Mouse (Mus musculus) frontal cortex, postnatal 25 days (tissue): ENCODE results near the gene Serf2.

Source experiments
- DNase-seq, 2 experiments: peaks; one replicate each; pipeline ENCODE4 v3.0.0; 2022; ENCODE audit warnings: low spot score in 2 of 2

Gene Serf2

DNA sequence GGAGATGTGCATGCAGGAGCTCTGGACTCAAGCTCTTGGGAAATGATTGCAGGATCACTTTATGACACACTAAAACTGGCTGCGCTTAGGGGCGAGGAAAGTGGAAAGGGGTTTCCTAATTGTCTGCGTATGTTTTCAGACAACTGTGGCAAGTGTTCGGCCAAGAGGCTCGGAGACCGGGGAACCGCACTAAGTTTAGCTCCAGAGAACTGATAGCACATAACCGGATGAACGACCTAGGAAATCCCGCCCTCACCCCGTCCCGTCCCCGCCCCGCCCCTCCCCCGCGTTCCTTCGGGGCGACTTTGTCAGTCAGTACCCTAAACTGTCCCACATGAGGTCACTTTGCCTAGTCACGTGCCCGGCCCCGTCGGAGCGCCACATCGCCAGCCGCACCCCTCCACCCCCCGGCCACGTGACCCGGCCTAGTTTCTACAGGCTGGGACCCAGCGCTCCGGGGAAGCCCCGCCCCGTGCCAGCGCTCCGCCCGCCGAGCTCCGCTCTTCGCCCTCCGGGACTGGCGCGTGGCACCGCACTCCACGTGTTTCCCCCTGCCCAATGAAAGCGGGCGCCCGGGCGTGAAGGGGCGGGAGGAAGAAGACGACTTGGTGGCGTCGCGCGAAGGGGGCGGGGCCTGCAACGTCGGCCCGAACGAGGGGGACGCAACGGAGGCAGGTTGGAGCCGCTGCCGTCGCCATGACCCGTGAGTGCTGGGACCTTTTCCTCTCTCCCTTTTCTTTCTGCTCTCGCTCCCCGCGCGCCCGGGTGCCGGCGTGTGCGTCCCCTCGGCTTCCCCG, at the start of gene Serf2:
TSS of gene Serf2 (plus strand) at position 457 of the 797 bp plus-strand sequence.
- peak; percentile 94 to 97 for DNase-seq

DNA sequence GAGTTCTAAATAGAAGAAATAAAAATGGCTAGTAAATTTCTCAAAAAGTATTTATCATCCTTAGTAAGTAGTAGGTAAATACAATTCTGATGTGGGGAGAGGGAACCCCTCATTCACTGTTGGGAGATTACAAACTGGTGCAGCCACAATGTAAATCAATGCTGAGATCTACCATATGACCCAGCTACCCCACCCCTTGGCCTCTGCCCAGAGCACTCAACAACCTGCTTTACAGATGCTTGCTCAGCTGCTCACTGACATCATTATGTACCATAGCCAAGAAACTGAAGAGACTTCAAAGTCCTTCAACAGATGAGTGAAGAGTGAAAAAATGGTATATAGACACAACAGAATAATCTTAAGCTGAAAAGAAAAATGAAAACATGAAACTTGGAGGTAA, 45.7 kb upstream of the Serf2 start:
- no peak for DNase-seq

DNA sequence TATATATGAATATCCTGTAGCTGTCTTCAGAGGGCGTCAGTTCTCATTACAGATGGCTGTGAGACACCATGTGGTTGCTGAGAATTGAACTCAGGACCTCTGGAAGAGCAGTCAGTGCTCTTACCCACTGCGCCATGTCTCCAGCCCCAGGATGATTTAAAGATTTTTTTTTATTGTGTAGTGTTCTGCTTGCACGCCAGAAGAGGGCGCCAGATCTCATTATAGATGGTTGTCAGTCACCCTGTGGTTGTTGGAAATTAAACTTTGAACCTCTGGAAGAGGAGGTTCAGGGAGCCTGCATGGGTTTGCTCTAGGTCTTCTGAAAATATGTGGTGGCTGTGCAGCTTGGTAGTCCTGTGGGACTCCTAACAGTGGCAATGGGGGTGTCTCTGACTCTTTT, 40.8 kb upstream of the Serf2 start:
- no peak for DNase-seq

DNA sequence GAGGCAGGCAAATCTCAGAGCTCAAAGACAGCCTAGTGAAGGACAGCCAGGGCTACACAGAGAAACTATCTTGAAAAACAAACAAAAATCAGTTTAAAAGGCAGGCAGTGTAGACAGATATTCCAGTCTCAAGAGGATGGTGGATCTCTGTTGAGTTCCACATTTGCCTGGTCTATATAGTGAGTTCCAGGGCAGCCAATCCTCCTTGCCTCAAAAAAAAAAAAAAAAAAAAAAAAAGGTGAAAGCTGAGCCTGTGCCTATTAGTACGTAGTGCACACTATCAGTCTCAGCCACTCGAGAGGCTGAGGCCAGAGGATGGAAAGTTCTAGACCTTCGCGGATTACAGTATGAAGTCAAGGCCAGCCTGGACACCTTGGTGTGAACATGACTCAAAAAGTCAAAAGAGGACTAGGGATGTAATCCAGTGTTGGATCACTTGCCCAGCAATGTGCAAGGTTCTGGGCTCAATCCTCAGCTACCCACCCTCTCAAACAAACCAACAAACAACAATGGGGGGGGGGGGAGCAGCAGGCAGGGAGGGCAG, 36.1 kb upstream of the Serf2 start:
- no peak for DNase-seq

DNA sequence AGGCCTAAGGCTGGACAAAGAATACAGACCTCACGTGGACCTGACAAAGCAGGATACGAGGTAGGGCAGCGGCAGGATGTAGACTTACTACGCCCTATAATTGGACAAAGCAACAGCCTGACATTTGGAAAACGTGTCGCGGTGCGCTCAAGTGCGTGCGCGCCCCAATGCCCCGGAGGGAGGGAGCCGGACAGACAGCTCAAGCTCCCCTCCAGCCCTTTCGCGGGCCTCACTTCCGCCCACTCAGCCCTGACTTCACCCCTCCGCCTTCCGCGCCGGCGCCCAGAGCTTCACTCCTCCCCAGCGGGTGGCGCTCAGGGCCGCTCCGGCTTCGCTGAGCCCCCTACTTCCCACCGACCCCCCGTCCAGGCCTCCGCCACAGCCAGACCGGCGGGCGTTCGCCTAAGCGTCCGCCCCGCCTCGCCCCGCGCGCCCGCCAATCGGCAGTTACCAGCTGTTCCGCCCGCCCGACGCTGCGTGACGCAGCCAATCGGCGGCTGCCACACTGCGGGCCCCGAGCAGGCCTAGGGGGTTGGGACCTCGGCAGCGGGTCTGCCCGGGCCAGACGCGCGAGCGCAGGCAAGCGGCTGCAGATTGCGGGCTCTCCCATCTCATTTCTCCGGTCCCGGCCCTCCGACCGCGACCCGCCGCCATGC, 35.5 kb upstream of the Serf2 start, which contains the start of the genes Pdia3 and Catsper2:
TSS of gene Pdia3 (plus strand) at position 389 of the 656 bp plus-strand sequence.
TSS of gene Catsper2 (minus strand) at position 406 of the 656 bp plus-strand sequence.
- peak; percentile 79 to 86 for DNase-seq

DNA sequence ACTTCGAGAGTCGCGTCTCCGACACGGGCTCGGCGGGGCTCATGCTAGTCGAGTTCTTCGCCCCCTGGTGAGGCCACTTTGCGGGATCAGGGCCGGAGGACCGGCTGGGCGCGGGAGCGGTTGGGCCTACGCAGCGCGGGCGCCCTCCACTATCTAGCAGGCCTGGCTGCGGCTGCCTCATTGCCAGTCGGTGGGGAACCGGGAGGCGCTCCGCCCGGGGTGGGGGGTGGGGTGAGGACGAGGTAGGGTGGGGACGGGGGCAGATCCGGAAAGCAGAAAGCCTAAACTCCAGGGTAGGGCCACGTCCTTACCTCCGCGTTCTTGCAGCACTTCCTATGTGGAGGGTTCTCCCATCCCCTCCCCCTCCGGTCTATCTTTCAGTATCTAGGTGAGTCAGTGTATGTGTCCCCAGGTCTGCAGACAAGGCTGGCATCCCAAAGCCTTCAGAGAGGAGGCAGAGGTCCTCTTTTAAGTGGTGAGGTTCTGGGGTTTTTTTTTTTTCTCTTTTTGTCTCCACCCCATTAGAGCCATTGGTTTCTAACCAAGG, 34.8 kb upstream of the Serf2 start:
- no peak for DNase-seq

DNA sequence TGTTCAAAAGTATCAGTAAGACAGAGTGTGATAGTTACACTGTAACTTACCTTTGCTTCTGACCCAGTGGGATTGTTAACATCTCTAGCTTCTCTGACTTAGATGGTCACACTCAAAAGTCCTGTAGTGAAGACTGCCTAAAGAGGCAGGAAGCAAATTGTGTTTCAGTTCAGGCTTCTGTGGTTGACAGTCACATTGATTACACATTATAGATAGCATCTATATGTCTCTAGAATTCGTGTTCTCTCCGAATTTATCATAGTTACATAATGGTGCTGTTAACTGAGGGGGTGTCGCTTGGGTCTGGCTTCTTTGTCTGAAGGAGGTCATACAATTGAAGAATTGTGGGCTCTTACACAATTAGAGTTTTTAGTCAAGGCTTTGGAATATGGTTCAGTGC, 33.9 kb upstream of the Serf2 start:
- DNase-seq = no peak

DNA sequence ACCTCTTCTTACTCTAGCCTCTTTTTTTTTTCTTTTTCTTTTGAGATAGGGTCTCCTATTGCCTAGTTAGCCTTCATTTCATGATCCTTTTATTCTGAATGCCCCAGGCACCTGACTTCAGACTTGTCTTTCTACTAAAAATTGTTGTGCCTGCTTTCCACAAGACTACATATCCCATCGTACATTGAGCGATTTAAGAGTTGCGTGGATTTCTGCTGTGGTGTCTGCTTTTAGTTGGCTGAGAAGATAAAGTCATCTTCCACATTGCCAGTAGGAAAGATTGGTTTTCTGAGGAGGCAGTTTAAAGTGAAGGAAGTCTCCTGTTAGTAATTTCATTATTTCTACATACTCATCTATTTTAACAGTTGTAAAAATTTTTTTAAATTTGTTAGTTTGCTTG, 33.4 kb upstream of the Serf2 start:
- no peak for DNase-seq

DNA sequence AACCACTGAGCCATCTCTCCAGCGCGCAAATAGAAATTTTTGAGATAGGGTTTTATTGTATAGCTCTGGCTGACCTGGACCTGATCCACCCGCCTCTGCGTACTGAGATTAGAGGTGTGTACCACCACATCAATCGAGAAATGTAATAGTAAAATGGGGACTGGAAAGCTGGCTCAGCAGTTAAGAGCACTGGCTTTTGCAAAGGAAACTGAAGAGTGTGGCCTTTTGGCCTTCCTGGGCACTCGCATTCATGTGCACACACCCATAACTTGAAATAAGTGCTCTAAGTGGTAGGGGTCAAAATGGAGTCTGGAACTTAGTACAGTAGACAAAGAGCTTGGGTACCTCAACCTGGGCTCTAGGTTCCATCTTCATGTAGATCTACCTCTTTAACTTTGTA, 32.6 kb upstream of the Serf2 start:
- no peak for DNase-seq

DNA sequence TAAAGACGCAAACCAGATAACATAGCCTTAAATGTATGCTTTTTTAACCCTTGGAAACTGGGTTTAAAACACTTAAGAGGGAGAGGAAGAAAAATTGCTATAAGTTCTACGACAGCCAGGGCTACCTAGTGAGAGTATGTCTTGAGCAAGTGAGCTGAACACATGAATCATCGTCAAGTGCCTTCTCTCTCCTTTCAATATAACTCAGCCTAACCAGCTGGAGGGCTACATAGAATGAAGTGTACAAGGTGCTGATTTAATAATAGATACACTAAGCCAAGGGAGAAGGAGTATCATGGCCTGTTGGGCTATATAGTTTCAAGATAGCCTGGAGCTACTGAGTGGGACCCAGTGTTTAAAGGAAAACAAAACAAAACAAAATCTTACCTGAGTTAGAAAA, 30.5 kb upstream of the Serf2 start:
- no peak for DNase-seq

DNA sequence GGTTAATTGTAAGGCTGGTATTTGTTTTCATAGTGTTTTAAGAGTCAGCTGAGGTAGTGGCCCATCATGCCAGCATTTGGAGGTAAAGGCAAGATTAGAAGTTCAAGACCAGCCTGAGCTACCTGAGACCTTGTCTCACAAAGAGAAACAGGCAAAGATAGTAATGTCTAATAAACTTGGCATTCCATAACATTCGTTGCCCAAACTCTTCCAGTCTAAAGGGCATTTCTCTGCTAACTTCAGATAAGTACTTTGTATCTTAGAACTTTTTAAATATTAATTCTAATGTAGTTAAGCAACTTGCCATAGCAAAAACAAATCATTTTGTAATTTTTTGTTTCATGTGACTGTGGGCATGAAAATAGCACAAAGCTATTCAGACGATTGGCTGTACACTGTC, 25.8 kb upstream of the Serf2 start:
- no peak for DNase-seq

DNA sequence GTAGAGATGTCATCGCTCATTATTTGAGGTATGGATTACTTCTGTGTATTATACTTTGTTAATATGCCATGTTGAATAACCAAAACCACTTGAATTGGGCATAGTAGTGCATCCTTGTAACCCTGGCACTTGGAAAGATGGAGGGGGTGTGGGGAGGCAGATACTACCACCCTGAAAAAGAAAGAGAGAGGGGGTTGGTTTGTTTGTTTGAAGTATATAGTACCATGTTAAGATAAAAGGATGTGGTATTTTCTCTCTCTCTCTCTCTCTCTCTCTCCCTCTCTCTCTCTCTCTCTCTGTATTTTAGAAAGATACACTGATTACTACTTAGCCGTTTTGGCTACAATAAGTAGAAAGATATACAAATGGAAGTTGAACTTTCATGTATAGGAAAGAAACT, 23.1 kb upstream of the Serf2 start:
- DNase-seq = no peak

DNA sequence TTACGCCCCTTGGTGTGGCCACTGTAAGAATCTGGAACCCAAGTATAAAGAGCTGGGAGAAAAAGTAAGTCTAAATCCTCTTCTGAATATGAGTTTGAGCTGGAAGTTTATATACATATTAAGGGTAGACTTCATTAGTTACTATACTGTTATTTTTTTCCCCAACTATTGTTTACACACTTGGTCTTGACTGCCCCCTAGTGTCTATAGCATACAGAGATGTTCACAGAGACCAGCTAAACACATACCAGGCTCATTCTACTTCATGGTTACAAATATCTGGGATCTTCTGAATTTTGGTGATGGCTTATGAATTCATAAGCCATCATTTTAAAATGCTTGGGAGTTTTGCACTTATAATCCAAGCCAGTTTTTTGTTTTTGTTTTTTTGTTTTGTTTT, 14.1 kb upstream of the Serf2 start:
- no peak for DNase-seq

DNA sequence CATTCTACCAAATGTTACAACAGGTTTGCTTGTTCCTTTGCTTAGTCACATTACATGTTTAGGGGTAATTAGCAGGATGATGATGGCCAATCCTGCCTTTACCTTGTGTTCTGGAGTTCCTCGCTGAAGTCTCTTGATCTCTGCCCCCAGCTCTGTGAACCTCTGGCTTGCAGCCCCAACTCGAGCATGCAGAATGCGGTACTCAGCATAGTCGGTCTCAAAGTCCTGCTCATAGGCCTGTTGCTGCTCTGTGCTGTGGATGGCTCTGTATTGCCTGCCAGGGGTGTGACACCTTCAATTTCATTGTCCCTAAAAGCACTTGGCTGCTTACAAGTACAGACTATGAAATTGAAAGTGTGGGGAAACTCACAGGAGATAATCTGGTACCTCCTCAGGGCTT, 9.2 kb upstream of the Serf2 start:
- DNase-seq = no peak

DNA sequence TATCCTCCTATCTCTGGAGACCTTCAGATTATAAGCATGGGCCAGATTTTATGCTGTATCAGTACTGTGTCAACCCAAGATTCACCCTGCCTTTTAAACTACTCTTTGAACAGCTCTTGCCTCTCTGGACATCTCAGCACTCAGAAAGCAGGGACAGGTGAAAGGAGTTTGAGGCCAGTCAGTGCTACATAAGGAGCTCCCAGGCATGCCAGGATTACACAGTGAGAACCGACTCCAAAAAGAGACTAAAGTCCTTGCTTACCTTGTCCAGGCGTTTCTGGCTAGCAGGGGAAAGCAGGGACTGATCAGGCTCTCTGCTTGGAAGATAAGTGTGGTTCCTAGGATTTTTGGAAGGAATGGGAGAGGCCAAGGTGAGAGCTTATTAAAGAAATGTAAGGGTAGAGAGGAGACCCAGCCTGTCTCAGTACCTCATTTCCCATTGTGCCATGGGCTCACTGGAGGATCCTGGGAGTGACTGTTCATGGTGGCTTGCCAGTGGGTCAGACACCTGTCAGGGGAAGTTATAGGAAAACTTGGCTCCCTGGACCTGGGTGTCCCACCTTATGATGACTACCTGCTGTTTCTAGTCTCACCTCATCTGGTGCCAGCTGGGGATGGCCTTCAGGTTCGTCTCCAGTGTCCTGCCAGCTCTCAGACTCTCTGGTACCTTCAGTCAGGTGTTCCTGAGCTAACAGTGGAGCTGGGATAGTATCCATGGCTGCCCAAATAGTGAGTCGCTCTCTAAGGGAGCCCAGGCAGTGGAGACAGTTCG, 8.0 kb upstream of the Serf2 start:
- no peak for DNase-seq

DNA sequence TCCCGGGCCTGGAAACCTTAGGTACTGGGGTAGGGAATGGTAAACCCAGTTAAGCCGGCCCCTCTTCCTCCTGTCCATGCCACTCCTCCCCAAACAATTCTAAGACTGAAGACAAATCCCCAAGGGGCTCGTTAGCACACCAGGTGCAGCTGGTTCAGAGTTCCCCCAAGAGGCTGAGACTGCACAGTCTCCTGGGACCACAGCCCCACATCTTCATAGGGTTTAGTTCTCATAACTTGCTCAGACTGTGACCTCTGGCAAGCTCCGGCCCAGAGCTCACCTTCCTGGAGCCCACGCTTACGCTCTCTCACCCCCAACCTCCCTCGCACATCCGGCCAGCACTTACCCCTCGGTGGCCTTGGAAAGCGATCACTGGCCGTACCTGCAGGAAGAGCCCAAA, 7.2 kb upstream of the Serf2 start:
- no peak for DNase-seq

DNA sequence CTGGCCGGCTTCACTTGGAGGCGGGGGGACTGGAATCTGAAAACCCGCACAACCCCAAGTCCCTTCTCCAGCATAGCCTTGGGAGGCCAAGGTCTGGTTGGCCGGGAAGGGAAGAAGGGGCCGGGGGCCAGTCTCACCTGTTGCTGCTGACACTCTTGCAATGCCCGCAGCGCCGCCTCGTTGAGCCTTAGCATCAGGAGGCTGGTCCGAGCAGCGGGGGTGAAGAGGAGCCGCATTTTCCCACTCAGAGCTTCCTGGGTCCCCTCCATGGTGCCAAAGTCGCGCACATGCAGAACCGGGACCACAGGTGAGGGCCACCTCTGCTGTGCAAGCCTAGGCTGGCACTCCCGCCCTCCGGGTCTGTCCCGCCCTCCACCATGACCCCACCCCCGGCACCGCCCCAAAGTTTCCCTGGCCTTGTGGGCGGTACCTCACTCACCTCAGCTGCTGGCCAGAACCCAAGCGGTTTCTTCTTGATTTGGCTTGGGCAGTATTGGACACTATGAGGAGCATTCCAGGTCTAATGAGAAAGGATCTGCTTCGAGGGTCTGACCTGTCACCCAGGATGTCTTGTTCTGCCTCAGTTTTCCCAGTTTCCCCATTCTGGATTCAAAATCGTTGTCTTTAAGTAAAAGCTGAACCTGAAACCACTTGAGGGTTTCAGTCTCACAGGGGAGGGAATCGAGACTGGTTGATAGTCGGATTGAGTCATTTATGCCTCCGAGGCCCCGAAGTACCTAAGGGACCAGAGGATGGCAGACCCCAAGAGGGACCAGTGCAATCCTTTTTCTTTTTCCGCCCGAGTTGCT, 6.5 kb upstream of the Serf2 start:
- no peak for DNase-seq

DNA sequence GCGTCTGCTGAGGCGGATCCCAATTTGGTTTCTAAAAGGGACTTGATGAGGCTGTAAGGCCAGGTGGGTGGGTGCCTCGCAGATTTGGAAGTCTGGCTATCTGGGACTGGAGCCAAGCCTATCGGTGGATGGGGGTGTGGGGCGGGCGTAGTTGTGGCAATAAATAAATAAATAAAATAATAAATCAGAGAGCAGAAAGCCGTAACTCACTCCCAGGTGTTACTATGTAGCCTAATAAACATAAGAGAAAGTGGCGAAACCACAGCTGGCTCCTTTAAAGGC, 6.0 kb upstream of the Serf2 start:
- DNase-seq = no peak

DNA sequence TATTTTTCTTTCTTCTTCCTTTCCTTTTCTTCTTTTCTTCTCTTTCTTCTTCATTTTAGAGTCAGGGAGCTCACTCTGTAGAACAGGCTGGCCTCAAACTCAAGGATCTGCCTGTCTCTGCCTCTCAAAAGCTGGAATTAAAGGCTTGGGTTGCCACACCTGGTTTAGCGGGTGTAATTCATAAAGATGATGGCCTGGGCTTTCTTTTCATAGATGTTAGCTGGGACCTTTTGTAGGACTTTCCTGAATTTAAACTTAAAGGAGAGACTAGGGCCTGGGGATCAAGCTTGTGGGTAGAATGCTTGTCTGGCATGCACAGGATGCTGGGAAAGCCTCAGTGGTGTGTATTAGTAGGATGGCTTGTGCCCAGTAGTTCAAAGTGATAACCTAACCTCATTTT, 4.8 kb upstream of the Serf2 start, which contains the start of gene Ell3:
TSS of gene Ell3 (minus strand) at position 101 of the 400 bp plus-strand sequence.
- no peak for DNase-seq

DNA sequence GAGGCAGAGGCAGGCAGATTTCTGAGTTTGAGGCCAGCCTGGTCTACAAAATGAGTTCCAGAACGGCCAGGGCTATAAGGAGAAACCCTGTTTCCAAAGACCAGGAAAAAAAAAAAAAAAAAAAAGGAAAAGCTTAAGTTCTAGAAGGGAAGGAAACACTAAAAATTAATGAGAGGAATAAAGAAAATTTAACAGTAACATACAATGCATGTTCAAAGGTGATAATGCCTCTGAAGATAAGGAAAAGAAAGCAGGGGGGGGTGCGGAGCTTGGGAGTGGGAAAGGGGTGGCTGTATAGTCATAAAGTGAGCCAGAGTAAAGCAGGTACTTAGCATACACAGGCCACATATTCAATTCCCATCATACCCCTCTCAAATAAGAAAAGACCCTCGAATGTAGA, 3.9 kb upstream of the Serf2 start:
- no peak for DNase-seq

DNA sequence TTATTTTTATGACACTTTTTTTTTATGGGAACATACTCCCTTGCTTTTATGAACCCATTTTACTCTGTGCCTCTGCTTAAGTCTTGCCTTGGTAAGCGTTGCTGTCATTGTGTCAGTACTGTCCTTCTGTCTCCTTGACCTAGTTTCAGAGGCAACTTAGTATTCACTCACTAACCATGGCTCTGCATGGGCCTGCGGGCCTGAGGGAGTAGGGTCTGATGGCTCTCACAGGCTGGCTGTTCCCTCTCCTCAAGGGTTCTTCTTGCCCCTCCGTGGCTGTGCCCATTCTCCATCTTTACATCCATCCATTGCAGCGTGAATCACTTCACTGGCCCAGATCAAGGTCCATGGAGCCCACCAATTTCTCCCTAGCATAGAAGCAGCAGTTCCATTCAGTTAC, 2.5 kb upstream of the Serf2 start:
- no peak for DNase-seq
